Mouse (Mus musculus) E14TG2a.4 (cell line): Measurements from ENCODE around the gene Carf.

Experiments used
- CTCF ChIP-seq: conservative IDR thresholded peaks from 2 replicates; pipeline ENCODE4 v1.5.1; 2014; ENCODE audit warnings: low read length
- POU5F1 ChIP-seq: IDR thresholded peaks from 2 replicates; pipeline ENCODE4 v1.6.1; 2014; ENCODE audit warnings: low read length, borderline replicate concordance

DNA sequence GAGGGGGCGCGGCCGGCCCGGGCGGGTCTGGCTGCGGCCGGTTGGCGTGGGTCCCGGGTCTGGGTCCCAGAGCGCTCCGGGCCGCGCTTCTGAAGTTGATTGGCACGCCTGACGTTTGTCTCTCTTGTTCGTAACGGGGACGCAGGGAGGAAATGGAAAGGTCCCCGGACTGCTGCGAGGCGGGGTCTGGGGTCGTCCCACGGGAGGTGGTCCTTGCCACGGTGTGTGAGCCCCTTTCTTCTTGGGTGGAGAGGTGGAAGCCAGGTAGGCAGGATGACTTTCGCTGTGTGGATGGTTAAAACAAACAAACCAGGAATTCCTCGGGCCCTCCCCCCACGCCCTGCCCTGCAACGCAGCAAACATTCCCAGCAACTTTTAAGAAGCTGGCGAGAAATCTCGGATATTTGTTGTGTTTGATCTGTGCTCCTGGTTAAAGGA is 82.8 kb downstream of the Carf start:
- TF ChIP-seq CTCF (no peak), POU5F1 (no peak)
